Mouse (Mus musculus): Measurements from ENCODE around the gene Wdtc1. TPM values are rescaled to one million over a fixed set of nuclear protein-coding genes. Genes with fewer than 3 reads are reported as not detected.

Gene Wdtc1
- total RNA-seq, 1 experiment, result 91.8 TPM

DNA sequence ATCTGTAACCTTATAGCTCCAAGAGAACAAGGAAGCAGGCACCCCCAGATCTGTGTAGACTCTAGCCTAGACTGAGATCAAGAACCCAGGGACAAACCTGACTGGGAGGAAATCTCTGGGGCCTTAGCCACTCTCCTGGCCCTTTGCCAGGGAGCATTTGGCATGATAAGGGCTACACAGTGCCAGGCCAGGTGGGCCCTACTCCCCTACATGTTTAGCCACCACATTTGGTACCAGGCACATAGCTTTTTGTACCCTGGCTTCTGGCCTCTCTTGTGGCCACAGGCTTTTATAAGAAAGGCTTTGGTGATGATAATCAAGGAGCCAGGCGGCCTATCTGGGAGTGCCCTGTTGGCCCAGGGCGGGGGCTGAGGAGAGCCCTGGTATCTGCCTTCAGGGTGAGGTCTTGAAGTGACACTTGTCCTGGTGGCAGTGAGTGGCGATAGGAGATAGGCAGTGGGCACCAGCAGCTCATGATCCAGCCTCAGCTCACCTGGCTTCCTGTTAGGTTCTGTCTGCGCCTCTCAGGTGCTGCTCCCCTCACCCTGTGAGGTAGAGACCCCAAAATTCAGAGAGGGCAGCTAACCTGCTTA is 41.8 kb upstream of the Wdtc1 start:
- Histone ChIP-seq H3K36me3 (ENCODE audit: control insufficient read depth, insufficient read depth, low read length, poor library complexity, severe bottlenecking) (no peaks in the 10 kb centered on the region), H3K9me3 (ENCODE audit: control insufficient read depth, insufficient read depth, low read depth, low read length) (no peaks in the 10 kb centered on the region), H3K4me1 (ENCODE audit: control insufficient read depth in 2 of 2, insufficient read depth in 2 of 2, low read length in 2 of 2, poor library complexity in 1 of 2) (peaks cover 5 to 29% of the 10 kb centered on the region in 2 experiments), H3K9ac (ENCODE audit: insufficient read depth, low read depth, low read length, poor library complexity, severe bottlenecking) (no peak overlapping the region), H3K27ac (ENCODE audit: insufficient read depth, low read depth, low read length, poor library complexity, severe bottlenecking) (no peak overlapping the region), H3K4me3 (ENCODE audit: insufficient read depth in 1 of 2, low read depth in 1 of 2, low read length in 2 of 2, poor library complexity in 1 of 2, severe bottlenecking in 1 of 2) (no peak overlapping the region)
- TF ChIP-seq ZC3H11A (IDR thresholded peaks at IDR 0.05; ENCODE audit: borderline replicate concordance, low read depth, low read length), result no peak
- TF ChIP-seq CHD2 (IDR thresholded peaks at IDR 0.05; ENCODE audit: low read depth, low read length), result no peak
- no peak for TF ChIP-seq ZNF384 (IDR thresholded peaks at IDR 0.05; ENCODE audit: low read depth, low read length)
- TF ChIP-seq MAFK (IDR thresholded peaks at IDR 0.05; ENCODE audit: insufficient read depth, low read depth, low read length), result no peak
- TF ChIP-seq HCFC1 (IDR thresholded peaks at IDR 0.05; ENCODE audit: borderline replicate concordance, insufficient read depth, low read length), result no peak
- no peak for DNase-seq (ENCODE audit: low read depth, low spot score)
- in situ Hi-C loops (cut with MboI; ENCODE audit: low sequenced_read_pairs in 2 of 2, unreplicated experiment in 2 of 2), result no loop called here

DNA sequence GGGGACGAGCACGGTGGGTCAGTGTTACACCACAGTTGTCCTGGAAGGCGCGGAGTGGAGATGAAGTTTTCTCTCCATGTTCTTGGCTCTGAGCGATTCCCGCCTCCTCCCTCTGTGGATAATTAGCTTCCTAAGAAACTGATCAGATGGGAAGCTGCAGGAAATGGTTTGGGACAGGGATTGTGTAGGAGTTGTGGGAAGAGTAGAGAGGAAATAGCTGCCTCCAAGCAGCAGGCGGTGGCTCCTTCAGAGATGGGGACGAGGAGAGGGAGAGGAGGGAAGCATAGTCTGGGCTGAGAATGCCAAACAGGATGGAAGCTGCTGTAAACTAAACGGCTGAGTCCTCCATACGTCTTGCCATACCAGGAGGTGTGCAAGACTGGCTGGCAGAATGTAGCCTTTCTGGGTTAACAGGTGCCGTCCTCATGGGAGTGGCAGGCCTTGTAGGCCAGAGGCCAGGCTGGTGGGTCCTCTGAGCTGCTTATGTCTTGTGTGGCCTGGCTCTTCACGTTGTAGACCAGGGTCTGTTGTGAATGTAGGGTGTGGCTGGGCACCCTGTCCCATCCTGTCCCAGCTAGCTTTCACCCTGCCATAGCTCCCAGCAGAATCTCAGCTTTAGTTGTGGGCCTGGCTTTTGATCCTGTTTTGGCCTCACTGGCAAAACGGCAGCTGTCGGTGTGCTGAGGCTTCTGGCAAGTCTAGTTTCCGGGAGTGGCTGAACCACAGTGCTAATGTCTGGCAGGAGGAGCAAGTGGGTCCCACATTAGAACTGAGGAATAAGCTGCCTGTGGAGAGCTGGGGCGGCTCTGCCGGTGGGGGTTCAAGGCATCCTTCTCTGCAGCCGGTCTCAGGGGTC is 38.1 kb upstream of the Wdtc1 start:
- Histone ChIP-seq H3K27ac (ENCODE audit: insufficient read depth, low read depth, low read length, poor library complexity, severe bottlenecking) (no peak overlapping the region), H3K9me3 (ENCODE audit: control insufficient read depth, insufficient read depth, low read depth, low read length) (no peaks in the 10 kb centered on the region), H3K36me3 (ENCODE audit: control insufficient read depth, insufficient read depth, low read length, poor library complexity, severe bottlenecking) (no peaks in the 10 kb centered on the region; the same call in 1 of the 2 replicates), H3K4me3 (ENCODE audit: insufficient read depth in 1 of 2, low read depth in 1 of 2, low read length in 2 of 2, poor library complexity in 1 of 2, severe bottlenecking in 1 of 2) (no peak overlapping the region), H3K9ac (ENCODE audit: insufficient read depth, low read depth, low read length, poor library complexity, severe bottlenecking) (no peak overlapping the region), H3K4me1 (ENCODE audit: control insufficient read depth in 2 of 2, insufficient read depth in 2 of 2, low read length in 2 of 2, poor library complexity in 1 of 2) (peaks cover 2 to 29% of the 10 kb centered on the region in 2 experiments)
- in situ Hi-C loops (cut with MboI; ENCODE audit: low sequenced_read_pairs in 2 of 2, unreplicated experiment in 2 of 2), result no loop called here
- DNase-seq (ENCODE audit: low read depth, low spot score), result no peak
- TF ChIP-seq HCFC1 (IDR thresholded peaks at IDR 0.05; ENCODE audit: borderline replicate concordance, insufficient read depth, low read length) (no peak), CHD2 (IDR thresholded peaks at IDR 0.05; ENCODE audit: low read depth, low read length) (no peak)

DNA sequence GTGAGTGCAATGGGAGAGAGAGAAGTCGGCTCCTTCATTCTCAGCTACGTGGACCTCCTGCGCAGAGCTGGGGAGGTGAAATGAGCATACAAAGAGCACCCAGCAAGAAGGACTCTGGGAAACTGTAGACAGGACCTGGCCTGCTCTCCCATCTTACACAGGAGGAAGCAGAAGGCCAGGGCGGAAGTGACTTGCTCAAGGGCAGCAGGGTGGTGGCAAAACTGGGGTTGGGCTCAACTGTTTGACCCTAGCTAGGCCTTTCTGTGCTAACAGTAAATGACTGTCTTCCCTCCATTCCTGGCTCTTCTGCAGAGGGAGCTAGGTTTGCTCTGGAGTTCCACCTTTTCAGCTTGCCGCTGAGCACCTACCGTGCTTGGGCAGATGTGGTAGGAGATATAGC is 37.3 kb upstream of the Wdtc1 start:
- Histone ChIP-seq H3K9ac (ENCODE audit: insufficient read depth, low read depth, low read length, poor library complexity, severe bottlenecking) (no peak overlapping the region), H3K36me3 (ENCODE audit: control insufficient read depth, insufficient read depth, low read length, poor library complexity, severe bottlenecking) (no peaks in the 10 kb centered on the region; the same call in 1 of the 2 replicates), H3K9me3 (ENCODE audit: control insufficient read depth, insufficient read depth, low read depth, low read length) (no peaks in the 10 kb centered on the region), H3K4me3 (ENCODE audit: insufficient read depth in 1 of 2, low read depth in 1 of 2, low read length in 2 of 2, poor library complexity in 1 of 2, severe bottlenecking in 1 of 2) (no peak overlapping the region), H3K4me1 (ENCODE audit: control insufficient read depth in 2 of 2, insufficient read depth in 2 of 2, low read length in 2 of 2, poor library complexity in 1 of 2) (peaks cover 5 to 30% of the 10 kb centered on the region in 2 experiments), H3K27ac (ENCODE audit: insufficient read depth, low read depth, low read length, poor library complexity, severe bottlenecking) (no peak overlapping the region)
- in situ Hi-C loops (cut with MboI; ENCODE audit: low sequenced_read_pairs in 2 of 2, unreplicated experiment in 2 of 2), result no loop called here
- no peak for TF ChIP-seq ZC3H11A (IDR thresholded peaks at IDR 0.05; ENCODE audit: borderline replicate concordance, low read depth, low read length)
- no peak for TF ChIP-seq ZNF384 (IDR thresholded peaks at IDR 0.05; ENCODE audit: low read depth, low read length)
- no peak for DNase-seq (ENCODE audit: low read depth, low spot score)

DNA sequence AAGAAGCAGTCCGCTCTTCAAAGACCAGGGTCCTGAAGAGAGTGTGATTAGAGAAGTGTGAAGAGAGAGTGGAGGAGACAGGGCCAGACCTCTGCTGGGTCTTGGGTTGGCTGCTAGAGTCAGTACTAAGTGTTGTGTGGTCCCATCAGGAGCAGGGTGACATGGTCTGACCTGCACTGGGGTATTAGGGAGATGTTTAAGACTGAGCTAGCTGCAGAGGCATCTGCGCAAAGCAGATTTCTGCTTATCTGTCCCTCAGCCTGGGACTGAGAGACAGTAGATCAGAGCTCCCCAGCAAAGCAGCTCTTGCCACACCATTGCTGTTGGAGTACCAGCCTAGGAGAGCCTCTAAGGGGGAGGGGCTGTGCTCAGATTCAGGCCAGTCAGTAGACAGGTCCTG is 36.8 kb upstream of the Wdtc1 start:
- in situ Hi-C loops (cut with MboI; ENCODE audit: low sequenced_read_pairs in 2 of 2, unreplicated experiment in 2 of 2), result no loop called here
- DNase-seq (ENCODE audit: low read depth, low spot score), result no peak
- no peak overlapping the region for H3K27ac ChIP-seq (ENCODE audit: insufficient read depth, low read depth, low read length, poor library complexity, severe bottlenecking)
- no peak overlapping the region for H3K9ac ChIP-seq (ENCODE audit: insufficient read depth, low read depth, low read length, poor library complexity, severe bottlenecking)
- no peak overlapping the region for H3K4me3 ChIP-seq (ENCODE audit: insufficient read depth in 1 of 2, low read depth in 1 of 2, low read length in 2 of 2, poor library complexity in 1 of 2, severe bottlenecking in 1 of 2)
- no peak for TF ChIP-seq HCFC1 (IDR thresholded peaks at IDR 0.05; ENCODE audit: borderline replicate concordance, insufficient read depth, low read length)
- TF ChIP-seq CHD2 (IDR thresholded peaks at IDR 0.05; ENCODE audit: low read depth, low read length), result no peak
- no peak for TF ChIP-seq ZNF384 (IDR thresholded peaks at IDR 0.05; ENCODE audit: low read depth, low read length)
- TF ChIP-seq MAFK (IDR thresholded peaks at IDR 0.05; ENCODE audit: insufficient read depth, low read depth, low read length), result no peak
- TF ChIP-seq ZC3H11A (IDR thresholded peaks at IDR 0.05; ENCODE audit: borderline replicate concordance, low read depth, low read length), result no peak
- no peaks in the 10 kb centered on the region; the same call in 1 of the 2 replicates for H3K36me3 ChIP-seq (ENCODE audit: control insufficient read depth, insufficient read depth, low read length, poor library complexity, severe bottlenecking)
- no peaks in the 10 kb centered on the region for H3K9me3 ChIP-seq (ENCODE audit: control insufficient read depth, insufficient read depth, low read depth, low read length)
- peaks cover 5 to 29% of the 10 kb centered on the region in 2 experiments; a peak in 3 of 4 replicates for H3K4me1 ChIP-seq (ENCODE audit: control insufficient read depth in 2 of 2, insufficient read depth in 2 of 2, low read length in 2 of 2, poor library complexity in 1 of 2)
